Mouse (Mus musculus) heart, adult 2 months (tissue): ENCODE measurements around the gene Npr3.

Experiments used
- CTCF ChIP-seq: fragments of 200-600 bp; IDR thresholded peaks from 2 replicates; pipeline ENCODE4 v1.8.1; 2022; ENCODE audit warnings: antibody characterized with exemption, mild to moderate bottlenecking, moderate library complexity
- EP300 ChIP-seq: fragments of 200-500 bp; IDR thresholded peaks from 2 replicates; pipeline ENCODE4 v1.6.1; 2011; ENCODE audit warnings: low read depth, low read length, control low read depth; ENCODE audit not compliant: insufficient read depth
- POLR2A ChIP-seq: fragments of 200-500 bp; IDR thresholded peaks from 2 replicates; pipeline ENCODE4 v1.6.1; 2011; ENCODE audit warnings: mild to moderate bottlenecking, low read depth, low read length, control low read depth; ENCODE audit not compliant: insufficient read depth

DNA sequence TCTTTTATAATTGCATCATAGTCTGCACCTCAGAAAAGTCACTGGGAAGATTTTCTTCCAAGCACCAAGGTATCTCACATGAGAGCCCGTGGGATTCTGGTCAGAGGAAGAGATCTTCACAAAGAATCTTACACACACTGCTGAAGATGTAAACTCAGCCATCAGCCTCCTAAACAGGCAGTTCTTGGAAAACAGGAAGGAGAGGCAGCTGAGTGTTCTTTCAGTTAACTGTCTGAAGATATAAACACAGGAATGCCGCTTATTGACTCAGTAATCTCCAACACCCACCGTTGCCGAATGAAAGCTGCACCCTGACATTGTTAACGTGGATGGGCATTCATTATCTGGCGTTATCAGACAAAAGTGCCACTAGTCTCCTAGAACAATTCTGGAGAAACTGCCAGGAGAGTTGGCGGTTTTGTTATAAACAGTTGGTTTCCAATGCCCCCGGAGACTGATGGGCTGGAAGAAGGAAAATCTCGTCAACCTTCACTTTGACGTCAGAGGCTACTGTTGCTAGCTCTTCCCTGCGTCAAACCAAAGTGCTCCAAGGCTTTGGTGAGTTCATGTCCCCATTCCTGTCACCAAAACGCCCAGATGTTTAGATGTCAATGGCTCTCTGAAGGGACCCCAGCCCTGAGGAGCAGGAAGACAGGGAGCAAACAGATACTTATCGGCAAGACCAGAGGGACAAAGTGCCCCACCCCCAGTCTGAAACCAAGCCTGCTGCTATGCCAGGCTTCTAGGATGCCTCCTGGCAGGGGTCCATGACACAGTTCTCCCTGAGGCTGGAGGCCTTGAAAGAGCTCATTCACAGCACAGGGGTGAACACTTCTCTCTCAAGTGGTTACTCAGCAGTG lies 105.0 kb downstream of the Npr3 start:
- TF ChIP-seq CTCF (no peak), POLR2A (no peak), EP300 (no peak)
